Mouse (Mus musculus) intestine, postnatal 0 days (tissue): ENCODE measurements around the gene P2rx7. TPM values are rescaled to one million over a fixed set of nuclear protein-coding genes. Genes with fewer than 3 reads are reported as not detected.
A peak's percentile ranks its signal among the peaks of the same experiment; 100 is the strongest.

Source experiments
- ATAC-seq: fragments of 200-750 bp; cut with Nextera tagmentation; 2 replicates; pipeline ENCODE4 v1.8.0; 2017; ENCODE audit warnings: mild to moderate bottlenecking, moderate TSS enrichment, moderate library complexity
- H3K27ac ChIP-seq: fragments of 300-500 bp; sonication (generic); 2 replicates; pipeline ENCODE4 v1.5.1; 2014; ENCODE audit warnings: mild to moderate bottlenecking, low read depth, low read length, moderate library complexity
- H3K27me3 ChIP-seq: fragments of 300-500 bp; sonication (generic); replicated peaks from 2 replicates; pipeline ENCODE4 v1.6.1; 2014; ENCODE audit warnings: low read length, mixed read lengths; ENCODE audit not compliant: control insufficient read depth, insufficient read depth
- H3K36me3 ChIP-seq: fragments of 300-500 bp; sonication (generic); 2 replicates; pipeline ENCODE4 v1.6.1; 2014; ENCODE audit warnings: mild to moderate bottlenecking, moderate library complexity; ENCODE audit not compliant: control insufficient read depth, insufficient read depth
- H3K4me1 ChIP-seq: fragments of 300-500 bp; sonication (generic); replicated peaks from 2 replicates; pipeline ENCODE4 v1.6.1; 2014; ENCODE audit warnings: antibody characterized with exemption, low read length, mixed read lengths; ENCODE audit not compliant: control insufficient read depth, insufficient read depth
- H3K4me2 ChIP-seq: fragments of 300-500 bp; sonication (generic); replicated peaks from 2 replicates; pipeline ENCODE4 v1.6.1; 2014; ENCODE audit warnings: low read depth, mild to moderate bottlenecking, moderate library complexity
- H3K4me3 ChIP-seq: fragments of 300-500 bp; sonication (generic); 2 replicates; pipeline ENCODE4 v1.5.1; 2014; ENCODE audit warnings: low read depth, low read length
- H3K9ac ChIP-seq: fragments of 300-500 bp; sonication (generic); 2 replicates; pipeline ENCODE4 v1.6.1; 2014; ENCODE audit warnings: mild to moderate bottlenecking, low read depth, low read length
- H3K9me3 ChIP-seq: fragments of 300-500 bp; sonication (generic); 2 replicates; pipeline ENCODE4 v1.6.1; 2016; ENCODE audit warnings: mixed run types; ENCODE audit not compliant: control insufficient read depth
- CTCF ChIP-seq: sonication (generic); IDR thresholded peaks from 2 replicates; pipeline ENCODE4 v1.5.1; 2016; ENCODE audit warnings: low read depth, mild to moderate bottlenecking, control low read depth, antibody characterized with exemption, moderate library complexity
- WGBS: fragments of 180-500 bp; shearing (Covaris S2); extraction: QIAGEN DNeasy Blood & Tissue Kit; methylation state at CpG from one replicate; pipeline ENCODE4 v1.1.7; 2014; 5-methylcytosine and 5-hydroxymethylcytosine counted together
- polyA plus RNA-seq: library from polyadenylated mRNA; unstranded; fragments of >200 nt; fragmentation: Nextera tagmentation; extraction: Ambion mirVana; gene quantifications from 2 replicates; pipeline ENCODE4 v1.2.1, GENCODE M21; 2015

Gene P2rx7
- polyA plus RNA-seq, 1 experiment from 2014 or later, result 1.6 TPM

- H3K9me3 ChIP-seq, result no peaks in the 10 kb centered on the region
- 89% methylated on average over 13 of the region's 13 CpGs for WGBS
- no peak overlapping the region for H3K27ac ChIP-seq
- H3K4me1 ChIP-seq, result no peaks in the 10 kb centered on the region
- H3K4me3 ChIP-seq, result no peak overlapping the region
- no peak overlapping the region for H3K4me2 ChIP-seq
- no peak overlapping the region for H3K9ac ChIP-seq
- TF ChIP-seq CTCF, result no peak
- peaks cover 25% of the 10 kb centered on the region; the same call in 1 of the 2 replicates for H3K36me3 ChIP-seq
- ATAC-seq, result no peak
- H3K27me3 ChIP-seq, result no peaks in the 10 kb centered on the region
Observed at GRCm38 (mm10) chr5:122725453-122725852, 81.7 kb downstream of the P2rx7 start.

DNA sequence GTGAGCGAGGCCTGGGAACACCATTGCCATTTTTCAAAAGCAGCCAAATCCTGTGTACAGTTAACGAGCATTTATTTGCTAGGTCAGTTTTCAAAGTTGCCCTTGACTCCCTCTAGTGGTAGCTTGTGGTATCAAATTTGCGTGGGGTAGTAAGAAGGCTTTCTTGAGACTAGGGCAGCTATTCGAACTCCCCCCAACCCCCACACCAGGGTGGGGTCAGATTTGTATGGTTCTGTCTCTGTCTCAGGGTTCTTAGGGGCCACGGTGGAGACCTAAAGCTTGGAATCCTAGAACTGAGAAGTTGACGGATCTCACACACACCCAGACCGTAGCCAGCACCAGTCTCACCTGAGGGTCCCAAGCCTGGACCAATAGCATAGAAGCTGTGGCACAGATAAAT is 82.4 kb downstream of the P2rx7 start:
- Histone ChIP-seq H3K4me1 (no peaks in the 10 kb centered on the region), H3K4me3 (no peak overlapping the region), H3K27ac (no peak overlapping the region), H3K36me3 (peaks cover 25% of the 10 kb centered on the region; the same call in 1 of the 2 replicates), H3K9me3 (no peaks in the 10 kb centered on the region), H3K27me3 (no peaks in the 10 kb centered on the region), H3K4me2 (no peak overlapping the region), H3K9ac (no peak overlapping the region)
- TF ChIP-seq CTCF, result peak; percentile 88
- peak; percentile 10; the same call in 1 of the 2 replicates for ATAC-seq
- 20% methylated on average over 7 of the region's 7 CpGs for WGBS

GRCm38 (mm10) chr5:122726595-122726994 is 82.9 kb downstream of the P2rx7 start:
- Histone ChIP-seq H3K4me1 (no peaks in the 10 kb centered on the region), H3K27ac (no peak overlapping the region), H3K36me3 (peaks cover 25% of the 10 kb centered on the region; the same call in 1 of the 2 replicates), H3K9ac (no peak overlapping the region), H3K4me2 (no peak overlapping the region), H3K27me3 (no peaks in the 10 kb centered on the region), H3K9me3 (no peaks in the 10 kb centered on the region), H3K4me3 (no peak overlapping the region)
- 71% methylated on average over 5 of the region's 5 CpGs for WGBS
- no peak for TF ChIP-seq CTCF
- no peak for ATAC-seq

- H3K27ac ChIP-seq, result no peak overlapping the region
- no peak overlapping the region for H3K9ac ChIP-seq
- H3K27me3 ChIP-seq, result no peaks in the 10 kb centered on the region
- H3K36me3 ChIP-seq, result peaks cover 25% of the 10 kb centered on the region; the same call in 1 of the 2 replicates
- no peak for TF ChIP-seq CTCF
- WGBS, result 94% methylated on average over 7 of the region's 7 CpGs
- no peaks in the 10 kb centered on the region for H3K4me1 ChIP-seq
- no peak overlapping the region for H3K4me3 ChIP-seq
- H3K9me3 ChIP-seq, result no peaks in the 10 kb centered on the region
- H3K4me2 ChIP-seq, result no peak overlapping the region
- ATAC-seq, result no peak
Observed at GRCm38 (mm10) chr5:122727096-122727495, 83.4 kb downstream of the P2rx7 start.

DNA sequence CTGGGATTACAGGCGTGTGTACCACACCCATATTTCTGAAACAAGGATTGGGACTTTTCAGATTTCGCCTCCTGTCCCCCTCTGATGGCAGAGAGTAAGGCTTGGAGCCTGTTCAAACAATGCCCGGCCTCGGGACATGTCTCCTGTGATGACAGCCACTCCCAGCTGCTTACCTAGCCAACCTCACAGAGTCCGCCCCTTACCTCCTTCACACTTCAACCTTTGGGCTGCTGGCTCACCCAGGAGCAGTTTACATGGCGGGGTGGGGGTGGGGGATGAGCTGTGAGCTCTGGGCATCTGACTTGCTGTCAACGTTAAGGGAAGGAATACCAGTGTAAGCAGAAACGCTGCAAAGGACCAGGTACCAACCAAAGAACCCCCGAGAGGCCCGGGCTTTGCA is 87.1 kb downstream of the P2rx7 start:
- no peak overlapping the region for H3K27ac ChIP-seq
- H3K4me2 ChIP-seq, result no peak overlapping the region
- H3K36me3 ChIP-seq, result peaks cover 25% of the 10 kb centered on the region; the same call in 1 of the 2 replicates
- ATAC-seq, result 0 out of 2 replicates have a peak, but pooled peaks have one; percentile 22
- H3K9me3 ChIP-seq, result no peaks in the 10 kb centered on the region
- no peak overlapping the region for H3K9ac ChIP-seq
- TF ChIP-seq CTCF, result no peak
- no peaks in the 10 kb centered on the region for H3K4me1 ChIP-seq
- 54% methylated on average over 10 of the region's 10 CpGs for WGBS
- H3K27me3 ChIP-seq, result no peaks in the 10 kb centered on the region
- H3K4me3 ChIP-seq, result no peak overlapping the region

DNA sequence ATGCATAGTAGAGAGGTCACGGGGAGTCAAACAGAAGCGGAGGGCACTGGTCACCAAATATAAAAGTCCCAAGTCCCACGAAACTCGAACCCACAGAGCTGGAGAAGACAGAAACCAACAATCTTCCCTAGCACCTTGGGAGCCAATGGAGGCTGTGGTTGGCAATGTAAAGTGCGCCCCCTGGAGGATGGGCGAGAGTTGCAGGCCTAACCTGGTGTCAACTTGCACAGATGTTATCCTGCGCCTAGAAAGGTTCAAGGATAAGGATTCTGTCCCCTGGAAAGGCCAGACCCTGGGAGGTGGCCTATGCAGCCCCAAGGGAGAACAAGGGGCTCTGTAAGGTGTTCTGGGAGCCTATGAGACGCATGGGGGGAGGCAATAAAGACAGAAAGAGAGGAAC is 87.6 kb downstream of the P2rx7 start:
- ATAC-seq, result 0 out of 2 replicates have a peak, but pooled peaks have one; percentile 26
- no peak overlapping the region for H3K9ac ChIP-seq
- 65% methylated on average over 8 of the region's 8 CpGs for WGBS
- no peak overlapping the region for H3K4me2 ChIP-seq
- peaks cover 27% of the 10 kb centered on the region; the same call in 1 of the 2 replicates for H3K36me3 ChIP-seq
- no peak overlapping the region for H3K4me3 ChIP-seq
- no peaks in the 10 kb centered on the region for H3K9me3 ChIP-seq
- H3K27ac ChIP-seq, result peak overlapping the region; percentile 57; the same call in 1 of the 2 replicates
- H3K4me1 ChIP-seq, result no peaks in the 10 kb centered on the region
- no peaks in the 10 kb centered on the region for H3K27me3 ChIP-seq
- peak; percentile 87 for TF ChIP-seq CTCF
